Mouse (Mus musculus) spleen, adult 2 months (tissue): ENCODE data around the gene Foxo3. TPM values are rescaled to one million over a fixed set of nuclear protein-coding genes. Genes with fewer than 3 reads are reported as not detected.
A peak's percentile ranks its signal among the peaks of the same experiment; 100 is the strongest.

Experiments used
- DNase-seq, 2 experiments: peaks; one replicate each; pipeline versions ENCODE4 v3.0.0 to v3.0.0-alpha.2; 2012 to 2021; ENCODE audit warnings: low spot score in 2 of 2, low read depth in 1 of 2
- H3K27ac ChIP-seq: fragments of 200-500 bp; 2 replicates; pipeline ENCODE4 v1.5.1; 2012; ENCODE audit warnings: low read length, inconsistent platforms; ENCODE audit not compliant: insufficient read depth
- H3K27me3 ChIP-seq: fragments of 200-500 bp; 2 replicates; pipeline ENCODE4 v1.6.1; 2012; ENCODE audit warnings: mild to moderate bottlenecking, moderate library complexity, low read length, inconsistent platforms; ENCODE audit not compliant: control insufficient read depth, insufficient read depth
- H3K36me3 ChIP-seq: fragments of 200-500 bp; 2 replicates; pipeline ENCODE4 v1.6.1; 2012; ENCODE audit warnings: mild to moderate bottlenecking, low read length, inconsistent platforms; ENCODE audit not compliant: control insufficient read depth, insufficient read depth
- H3K4me1 ChIP-seq: fragments of 200-500 bp; 2 replicates; pipeline ENCODE4 v1.6.1; 2011; ENCODE audit warnings: inconsistent platforms; ENCODE audit not compliant: control insufficient read depth, insufficient read depth, insufficient read length
- H3K4me3 ChIP-seq: fragments of 200-500 bp; 2 replicates; pipeline ENCODE4 v1.5.1; 2011; ENCODE audit warnings: mild to moderate bottlenecking, inconsistent platforms; ENCODE audit not compliant: insufficient read depth, insufficient read length; ENCODE audit errors: extremely low read depth
- CTCF ChIP-seq: fragments of 200-500 bp; IDR thresholded peaks from 2 replicates; pipeline ENCODE4 v1.5.1; 2011; ENCODE audit warnings: mild to moderate bottlenecking, inconsistent platforms; ENCODE audit not compliant: insufficient read depth, insufficient read length, insufficient replicate concordance; ENCODE audit errors: extremely low read depth
- POLR2A ChIP-seq: fragments of 200-500 bp; IDR thresholded peaks from 2 replicates; pipeline ENCODE4 v1.6.1; 2011; ENCODE audit warnings: low read depth, low read length, inconsistent platforms
- WGBS: fragments of 180-500 bp; shearing (Covaris S2); methylation state at CpG from one replicate; pipeline ENCODE4 v1.1.7; 2018; 5-methylcytosine and 5-hydroxymethylcytosine counted together
- polyA plus RNA-seq: library from polyadenylated mRNA; depleted of rRNA; stranded (reverse); fragments of >200 nt; gene quantifications from 2 replicates; pipeline ENCODE4 v1.2.3, GENCODE M21; 2012

The Foxo3 gene
- polyA plus RNA-seq, 1 experiment, result 44.6 TPM

GRCm38 (mm10) chr10:42221136-42221891 is 55.2 kb downstream of the Foxo3 start:
- Histone ChIP-seq H3K4me3 (no peak overlapping the region), H3K27me3 (no peaks in the 10 kb centered on the region), H3K27ac (no peak overlapping the region), H3K36me3 (no peaks in the 10 kb centered on the region), H3K4me1 (peaks cover 20% of the 10 kb centered on the region; the same call in 1 of the 2 replicates)
- DNase-seq, result no peak
- WGBS, result 94% methylated on average over 19 of the region's 19 CpGs
- no peak for TF ChIP-seq CTCF
- TF ChIP-seq POLR2A, result no peak

- TF ChIP-seq CTCF (no peak), POLR2A (no peak)
- 6% methylated on average over 5 of the region's 5 CpGs for WGBS
- peaks cover 14% of the 10 kb centered on the region; the same call in 1 of the 2 replicates for H3K4me1 ChIP-seq
- no peaks in the 10 kb centered on the region for H3K27me3 ChIP-seq
- peak overlapping the region; percentile 11; the same call in 1 of the 2 replicates for H3K27ac ChIP-seq
- DNase-seq, result peak; percentile 36 to 53
- H3K4me3 ChIP-seq, result no peak overlapping the region
- H3K36me3 ChIP-seq, result no peaks in the 10 kb centered on the region
Measured at GRCm38 (mm10) chr10:42220418-42220952, 56.1 kb downstream of the Foxo3 start.

DNA sequence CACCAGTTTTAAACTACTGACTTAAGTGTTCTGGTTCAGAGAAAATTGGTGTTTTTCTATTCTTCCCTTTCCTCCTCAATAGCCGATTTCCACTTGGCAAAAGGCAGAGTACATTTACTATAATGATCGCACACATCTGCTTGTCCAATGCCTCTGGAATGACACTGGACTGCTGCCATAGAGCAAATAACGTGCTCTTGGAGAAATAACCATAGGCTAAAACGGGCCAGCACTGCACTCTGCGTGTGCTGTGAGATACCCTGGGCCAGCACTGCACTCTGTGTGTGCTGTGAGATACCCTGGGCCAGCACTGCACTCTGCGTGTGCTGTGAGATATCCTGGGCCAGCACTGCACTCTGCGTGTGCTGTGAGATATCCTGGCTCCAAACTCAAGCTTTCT is 65.1 kb downstream of the Foxo3 start:
- no peaks in the 10 kb centered on the region for H3K4me1 ChIP-seq
- H3K36me3 ChIP-seq, result no peaks in the 10 kb centered on the region

DNA sequence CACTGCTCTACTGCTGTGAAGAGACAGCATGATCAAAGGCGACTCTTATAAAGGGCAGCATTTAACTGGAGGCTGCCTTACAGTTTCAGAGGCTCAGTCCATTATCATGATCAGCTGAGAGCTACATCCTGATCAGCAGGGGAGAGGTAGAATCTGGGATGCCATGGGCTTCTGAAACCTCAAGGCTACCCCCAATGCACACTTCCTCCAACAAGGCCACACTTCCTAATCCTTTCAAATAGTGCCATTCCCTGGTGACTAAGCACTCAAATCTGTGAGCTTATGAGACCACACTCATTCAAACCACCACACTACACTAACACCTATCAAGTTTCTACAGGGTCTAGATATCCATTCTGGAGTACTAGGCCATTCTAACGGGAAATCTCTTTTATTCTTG is 65.9 kb downstream of the Foxo3 start:
- Histone ChIP-seq H3K27me3 (no peaks in the 10 kb centered on the region), H3K36me3 (no peaks in the 10 kb centered on the region), H3K27ac (no peak overlapping the region), H3K4me1 (no peaks in the 10 kb centered on the region), H3K4me3 (no peak overlapping the region)
- no peak for DNase-seq
- WGBS, result 85% methylated on average over 2 of the region's 2 CpGs
- TF ChIP-seq CTCF (no peak), POLR2A (no peak)

More for the DNA sequence above, 65.1 kb downstream of the Foxo3 start:
- 92% methylated on average over 7 of the region's 7 CpGs for WGBS
- Histone ChIP-seq H3K27ac (no peak overlapping the region), H3K27me3 (no peaks in the 10 kb centered on the region), H3K4me3 (no peak overlapping the region)
- DNase-seq, result no peak
- no peak for TF ChIP-seq CTCF
- TF ChIP-seq POLR2A, result no peak

DNA sequence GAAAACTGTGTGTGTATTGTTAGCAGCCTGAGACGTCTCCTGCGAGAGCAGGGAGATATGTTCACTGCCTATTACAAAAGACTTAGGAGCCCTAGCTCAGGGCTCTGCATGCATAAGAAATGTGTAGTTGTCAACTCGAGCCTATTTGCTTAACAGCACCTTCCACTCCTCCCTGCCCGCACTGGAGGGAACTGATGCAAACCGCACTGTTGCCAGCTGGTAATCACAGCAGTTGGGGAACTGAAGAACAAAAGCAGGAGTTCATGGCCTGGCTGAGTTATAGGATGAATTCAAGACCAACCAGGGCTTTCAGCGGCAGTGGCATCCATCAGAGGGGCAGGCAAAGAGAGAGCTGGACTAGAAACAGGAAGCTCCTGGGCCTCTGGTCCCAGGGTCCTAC is 66.7 kb downstream of the Foxo3 start:
- DNase-seq, result no peak
- 91% methylated on average over 6 of the region's 6 CpGs for WGBS

GRCm38 (mm10) chr10:42207612-42208011 is 68.9 kb downstream of the Foxo3 start:
- DNase-seq, result no peak
- Histone ChIP-seq H3K4me1 (no peaks in the 10 kb centered on the region), H3K36me3 (no peaks in the 10 kb centered on the region), H3K27me3 (no peaks in the 10 kb centered on the region), H3K27ac (no peak overlapping the region), H3K4me3 (no peak overlapping the region)
- TF ChIP-seq CTCF (no peak), POLR2A (no peak)
- WGBS, result 92% methylated on average over 12 of the region's 12 CpGs

More for the DNA sequence above, 66.7 kb downstream of the Foxo3 start:
- no peak overlapping the region for H3K4me3 ChIP-seq
- no peaks in the 10 kb centered on the region for H3K27me3 ChIP-seq
- no peak for TF ChIP-seq CTCF
- TF ChIP-seq POLR2A, result no peak
- H3K36me3 ChIP-seq, result no peaks in the 10 kb centered on the region
- no peak overlapping the region for H3K27ac ChIP-seq
- no peaks in the 10 kb centered on the region for H3K4me1 ChIP-seq
